Mouse (Mus musculus) heart, adult 2 months (tissue): Measurements from ENCODE around the gene Phldb1.

ENCODE experiments used
- CTCF ChIP-seq: fragments of 200-600 bp; IDR thresholded peaks from 2 replicates; pipeline ENCODE4 v1.8.1; 2022; ENCODE audit warnings: antibody characterized with exemption, mild to moderate bottlenecking, moderate library complexity
- EP300 ChIP-seq: fragments of 200-500 bp; IDR thresholded peaks from 2 replicates; pipeline ENCODE4 v1.6.1; 2011; ENCODE audit warnings: low read depth, low read length, control low read depth; ENCODE audit not compliant: insufficient read depth
- POLR2A ChIP-seq: fragments of 200-500 bp; IDR thresholded peaks from 2 replicates; pipeline ENCODE4 v1.6.1; 2011; ENCODE audit warnings: mild to moderate bottlenecking, low read depth, low read length, control low read depth; ENCODE audit not compliant: insufficient read depth

DNA sequence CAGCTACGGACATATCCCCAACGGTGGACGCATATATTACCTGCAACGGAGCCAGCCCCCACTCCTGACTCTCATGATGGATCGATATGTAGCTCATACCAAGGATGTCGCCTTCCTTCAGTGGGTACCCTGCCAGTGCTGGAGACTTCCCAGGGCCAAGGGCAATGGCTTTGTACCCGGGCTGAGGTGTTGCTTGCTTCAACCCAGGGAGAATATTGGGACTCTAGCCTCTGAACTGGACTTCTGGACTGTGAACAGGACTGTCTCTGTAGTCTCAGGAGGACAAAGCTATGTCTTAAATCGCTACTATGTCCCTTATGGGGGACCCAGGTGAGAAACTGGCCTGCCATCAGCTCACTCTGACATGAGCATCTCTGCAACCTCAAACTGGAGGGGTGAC is 52.0 kb downstream of the Phldb1 start:
- TF ChIP-seq POLR2A (no peak), CTCF (no peak), EP300 (no peak)
